Mouse (Mus musculus) kidney, adult 2 months (tissue): Measurements from ENCODE around the gene Stxbp1.

ENCODE experiments used
- CTCF ChIP-seq: fragments of 200-500 bp; conservative IDR thresholded peaks from 2 replicates; pipeline ENCODE4 v1.5.1; 2011; ENCODE audit warnings: low read depth, mild to moderate bottlenecking, control low read depth, low read length, moderate library complexity, mixed read lengths; ENCODE audit not compliant: insufficient read depth, insufficient read length
- POLR2A ChIP-seq: fragments of 200-500 bp; IDR thresholded peaks from one replicate; pipeline ENCODE4 v1.6.1; 2011; ENCODE audit warnings: low read depth, low read length, control low read depth

- TF ChIP-seq CTCF (no peak), POLR2A (no peak)
These were observed 400 bp upstream of the Stxbp1 start for GRCm38 (mm10) chr2:32847468-32847821.
